Mouse (Mus musculus) mouse embryonic stem cell (cell line): ENCODE results near the gene Usp24.
"Not testable (repeated sequence)": the region's sequence is repeated elsewhere in the genome, so short reads cannot be mapped to it uniquely, and the experiment has no call there.

Experiments used
- in situ Hi-C, 2 experiments: fragments of 300-500 bp; cut with MboI; formaldehyde crosslinking; loops; 1 replicate in 1 of 2; 3 replicates in 1 of 2; pipeline ENCODE4 v1.14.3; 2019 to 2020; ENCODE audit warnings: low sequenced_read_pairs in 2 of 2, low pct_unique_long_range_greater_than_20kb in 1 of 2, mixed read lengths in 1 of 2; ENCODE audit not compliant: unreplicated experiment in 1 of 2

Usp24 gene

DNA sequence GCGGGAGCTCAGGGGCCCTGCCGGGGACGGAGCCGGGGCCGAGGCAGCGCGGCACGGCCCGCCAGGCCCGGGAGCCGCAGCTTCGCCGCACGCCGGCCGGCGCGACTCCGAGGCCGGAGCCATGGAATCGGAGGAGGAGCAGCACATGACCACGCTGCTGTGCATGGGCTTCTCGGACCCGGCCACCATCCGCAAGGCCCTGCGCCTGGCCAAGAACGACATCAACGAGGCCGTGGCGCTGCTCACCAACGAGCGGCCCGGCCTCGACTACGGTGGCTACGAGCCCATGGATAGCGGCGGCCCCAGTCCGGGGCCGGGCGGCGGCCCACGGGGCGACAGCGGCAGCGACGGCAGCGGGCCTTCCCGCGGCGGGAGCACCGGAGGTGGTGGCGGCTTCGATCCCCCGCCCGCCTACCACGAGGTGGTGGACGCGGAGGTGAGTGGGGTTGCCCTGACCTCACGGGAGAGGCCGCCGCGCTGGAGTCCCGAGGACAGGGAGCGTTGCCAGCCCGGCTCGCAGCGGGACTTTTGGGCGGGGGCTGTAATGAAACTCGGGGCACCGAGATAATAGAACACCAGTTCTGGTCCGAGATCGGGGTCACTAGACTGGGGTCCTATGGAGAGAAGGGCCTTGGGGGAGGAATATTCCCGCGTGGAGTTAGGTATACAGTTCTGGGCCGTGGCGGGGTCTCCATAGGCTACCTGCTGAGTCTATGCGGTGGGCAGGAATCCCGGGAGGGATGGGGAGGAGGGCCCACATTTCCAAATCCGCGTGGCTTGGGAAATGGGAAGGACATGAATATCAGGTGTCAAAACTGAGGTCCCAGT is 552 bp downstream of the Usp24 start:
- in situ Hi-C loops, result no loop called here

DNA sequence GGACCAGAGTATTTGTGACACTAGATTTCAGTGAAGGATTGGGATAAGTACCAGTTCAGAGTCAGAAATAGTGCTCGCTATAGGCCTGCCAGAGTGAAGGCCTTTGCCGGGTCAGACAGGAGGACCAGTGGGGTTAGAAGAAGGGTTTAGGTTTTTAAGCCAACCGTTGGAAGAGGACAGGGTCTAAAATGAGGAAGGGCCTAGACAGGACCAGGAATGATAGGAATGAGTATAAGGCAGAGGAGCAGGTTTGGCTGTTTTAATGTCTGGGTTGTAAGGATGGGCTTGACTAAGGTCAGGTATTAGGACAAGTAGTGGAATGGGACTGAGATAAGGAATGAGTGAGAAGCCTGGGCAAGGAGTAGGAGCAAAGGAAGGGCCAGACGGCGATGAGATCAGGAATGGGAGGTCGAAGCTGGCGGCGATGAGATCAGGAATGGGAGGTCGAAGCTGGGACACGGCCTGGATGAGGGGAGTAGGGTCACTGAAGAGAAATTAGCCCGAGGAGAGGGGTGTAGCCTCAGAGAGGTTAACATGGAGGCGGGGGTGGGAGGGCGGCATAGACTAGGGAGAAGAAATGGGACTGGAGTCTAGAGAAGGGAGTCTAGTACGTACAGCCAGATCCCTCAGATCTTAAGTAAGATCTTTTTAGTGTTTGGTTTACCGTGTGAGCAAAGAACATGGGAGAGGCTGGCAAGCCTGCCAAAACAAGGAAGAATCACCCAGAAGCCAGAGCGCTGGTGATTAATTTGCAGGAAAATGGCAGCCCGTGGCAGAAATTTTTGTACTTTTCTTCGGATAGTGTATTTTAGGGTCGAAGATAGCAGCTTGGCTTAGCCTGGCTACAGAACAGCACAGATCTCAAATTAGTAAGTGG is 1.4 kb downstream of the Usp24 start:
- in situ Hi-C loops, result no loop called here

DNA sequence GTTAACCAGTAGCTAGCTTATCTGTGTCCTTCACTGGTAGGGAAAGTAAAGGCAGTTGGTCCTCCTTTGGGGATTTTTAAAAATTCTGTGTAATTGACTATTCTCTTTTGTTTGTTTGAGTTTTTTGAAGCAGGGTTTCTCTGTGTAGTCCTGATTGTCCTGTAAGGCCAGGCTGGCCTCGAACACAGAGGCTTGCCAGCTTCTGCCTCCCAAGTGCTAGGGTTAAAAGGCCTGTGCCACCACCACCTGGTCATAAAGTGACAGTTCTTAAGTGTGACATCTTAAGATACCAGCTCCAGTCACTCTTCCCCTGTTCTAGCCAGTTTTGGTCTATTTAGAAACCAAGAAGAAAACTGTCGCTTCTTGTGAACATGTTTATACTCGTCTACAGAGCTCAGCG is 2.2 kb downstream of the Usp24 start:
- in situ Hi-C loops, result no loop called here

DNA sequence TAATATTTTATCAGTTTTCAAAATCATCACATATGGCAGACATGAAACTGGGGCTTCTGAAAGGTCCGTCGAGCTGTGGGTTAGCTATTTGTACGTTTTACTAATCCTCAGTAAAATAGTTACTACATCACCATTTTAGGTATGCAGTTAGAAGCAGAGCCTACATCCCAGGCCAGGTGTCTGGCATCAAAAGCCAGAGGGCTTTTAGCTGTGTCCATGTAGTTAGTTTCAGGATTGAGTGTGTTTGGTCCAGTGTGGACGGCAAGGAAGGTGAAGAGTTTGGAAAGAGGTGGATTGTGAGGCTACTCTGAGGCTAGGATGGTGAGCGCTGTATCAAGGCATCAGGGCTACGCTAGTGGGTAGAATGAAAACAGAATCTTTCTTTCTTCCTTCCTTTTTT is 3.0 kb downstream of the Usp24 start:
- in situ Hi-C loops, result no loop called here

- in situ Hi-C loops, result no loop called here
Observed at GRCm38 (mm10) chr4:106322846-106323245, 6.8 kb downstream of the Usp24 start.

DNA sequence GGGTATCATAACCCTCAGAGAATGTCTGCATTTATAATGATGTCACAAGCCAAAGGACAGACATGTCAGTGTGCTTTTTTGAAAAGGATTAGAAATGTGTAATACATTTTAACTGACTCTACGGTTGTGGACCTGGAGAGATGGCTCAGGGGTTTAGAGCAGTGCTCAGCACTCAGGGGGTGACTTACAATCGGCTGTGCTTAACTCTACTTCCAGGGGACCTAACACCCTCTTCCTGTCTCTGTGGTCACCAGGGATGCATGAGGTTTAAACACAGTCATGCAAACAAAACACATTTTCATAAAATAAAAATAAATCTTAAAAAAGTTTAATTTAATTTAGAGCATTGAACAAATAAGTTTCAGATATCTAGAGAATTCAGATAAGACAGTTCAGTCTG is 7.3 kb downstream of the Usp24 start:
- in situ Hi-C loops, result no loop called here

DNA sequence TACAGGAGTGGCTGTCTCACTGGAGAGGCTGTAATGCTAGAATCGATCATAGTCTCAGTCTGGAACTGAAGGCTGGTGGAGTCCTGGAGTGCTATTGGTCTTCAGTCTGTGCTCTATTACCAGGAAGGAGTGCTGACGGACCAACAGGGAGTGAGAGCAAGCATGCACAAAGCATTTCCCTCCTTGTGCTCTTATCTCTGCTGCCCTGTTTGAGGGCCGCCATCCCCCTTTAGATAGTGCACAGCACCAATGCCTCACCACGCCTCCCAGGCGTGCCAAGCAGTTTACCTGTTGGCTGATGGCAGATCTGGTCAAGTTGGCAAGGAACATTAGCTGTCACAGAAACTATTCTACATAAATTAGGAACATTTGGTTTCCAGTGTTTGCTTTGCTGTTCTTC is 11.4 kb downstream of the Usp24 start:
- in situ Hi-C loops, result no loop called here

DNA sequence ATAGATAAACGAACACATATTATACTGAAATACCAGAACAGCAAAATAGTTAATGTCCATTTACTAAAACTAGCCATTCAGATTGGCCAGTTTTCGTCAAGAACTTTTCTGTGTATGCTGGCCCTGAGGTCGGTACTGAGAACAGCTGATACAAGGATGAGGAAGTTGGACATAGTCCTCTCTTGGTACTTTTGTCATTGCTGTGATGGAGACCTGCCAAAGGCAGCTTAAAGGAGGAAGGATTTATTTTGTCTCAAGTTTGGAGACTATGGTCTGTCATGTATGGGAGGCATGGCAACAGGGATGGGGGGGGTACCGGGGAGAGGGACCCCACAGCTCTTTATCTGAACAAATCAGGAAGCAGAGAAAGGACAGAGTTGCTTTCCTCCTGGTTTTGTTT is 12.7 kb downstream of the Usp24 start:
- in situ Hi-C loops, result no loop called here

DNA sequence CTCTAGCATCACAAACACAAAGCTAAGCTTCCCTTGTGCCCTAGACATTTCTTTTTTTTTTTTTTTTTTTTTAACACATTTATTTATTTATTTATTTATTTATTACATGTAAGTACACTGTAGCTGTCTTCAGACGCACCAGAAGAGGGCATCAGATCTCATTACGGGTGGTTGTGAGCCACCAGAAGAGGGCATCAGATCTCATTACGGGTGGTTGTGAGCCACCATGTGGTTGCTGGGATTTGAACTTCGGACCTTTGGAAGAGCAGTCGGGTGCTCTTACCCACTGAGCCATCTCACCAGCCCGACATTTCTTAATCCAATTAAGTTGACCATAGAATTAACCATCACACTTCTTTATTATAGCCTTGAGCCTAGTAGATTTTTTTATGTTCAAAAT is 13.2 kb downstream of the Usp24 start:
- in situ Hi-C loops, result not testable (repeated sequence)

DNA sequence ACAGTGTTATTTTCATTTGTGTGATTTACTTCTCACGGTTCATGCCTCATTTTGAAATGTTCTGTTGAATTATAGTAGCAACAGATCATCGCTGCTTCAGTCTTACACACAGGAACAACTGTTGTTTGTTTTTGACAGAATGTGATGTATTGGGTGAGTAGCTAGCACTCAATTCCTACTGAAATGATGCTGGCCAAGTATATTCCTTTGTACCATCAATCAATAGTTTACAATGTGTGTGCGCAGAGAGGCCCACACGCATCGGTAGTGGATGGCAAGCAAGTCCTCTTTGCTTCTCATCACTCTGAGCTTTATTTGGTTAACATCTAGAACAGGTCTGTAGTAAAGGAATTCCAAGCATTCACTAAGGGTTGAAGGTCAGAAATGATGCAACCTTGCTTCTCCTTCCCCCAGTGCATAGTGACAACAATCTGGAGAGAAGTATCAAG is 14.4 kb downstream of the Usp24 start:
- in situ Hi-C loops, result no loop called here

DNA sequence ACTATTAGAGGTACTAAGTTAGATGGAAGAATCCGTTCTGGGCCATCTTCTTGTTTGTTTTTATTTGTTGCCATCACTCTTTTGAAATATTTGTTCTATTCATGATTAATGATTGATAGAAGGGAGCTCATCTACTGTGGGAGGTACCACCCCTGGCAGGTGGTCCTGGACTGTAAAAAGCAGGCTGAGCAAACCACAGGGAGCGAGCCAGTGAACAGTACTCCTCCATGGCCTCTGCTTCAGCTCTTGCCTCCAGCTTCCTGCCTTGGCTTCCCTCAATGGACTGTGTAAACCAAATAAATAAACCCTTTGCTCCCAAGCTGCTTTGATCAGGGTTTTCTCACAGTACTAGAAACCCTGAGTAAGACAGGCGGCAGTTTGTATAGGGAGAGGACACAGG is 17.1 kb downstream of the Usp24 start:
- in situ Hi-C loops, result no loop called here

DNA sequence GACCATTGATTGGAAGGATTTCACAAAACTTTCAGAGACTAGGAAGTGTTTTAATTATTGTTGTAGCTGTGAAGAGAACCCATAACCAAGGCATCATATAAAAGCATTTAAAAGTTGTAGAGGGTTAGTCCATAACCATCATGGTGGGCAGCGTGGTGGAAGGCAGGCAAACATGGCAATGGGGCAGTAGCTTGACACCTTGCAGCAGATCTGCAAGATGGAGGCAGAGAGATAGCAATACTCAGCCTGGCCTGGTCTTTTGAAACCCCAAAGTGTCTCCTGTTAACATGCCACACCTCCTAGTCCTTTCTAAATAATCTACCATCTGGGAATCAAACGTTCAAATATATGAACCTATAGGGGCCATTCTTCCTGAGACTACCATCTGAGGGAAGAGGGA is 17.6 kb downstream of the Usp24 start:
- in situ Hi-C loops, result no loop called here

- in situ Hi-C loops, result no loop called here
Observed at GRCm38 (mm10) chr4:106335858-106336257, 19.8 kb downstream of the Usp24 start.

- in situ Hi-C loops, result no loop called here
Observed at GRCm38 (mm10) chr4:106347664-106348063, 31.7 kb downstream of the Usp24 start.

GRCm38 (mm10) chr4:106355025-106355424 is 39.0 kb downstream of the Usp24 start:
- in situ Hi-C loops, result not testable (repeated sequence)

- in situ Hi-C loops, result no loop called here
Observed at GRCm38 (mm10) chr4:106370013-106370412, 54.0 kb downstream of the Usp24 start.

DNA sequence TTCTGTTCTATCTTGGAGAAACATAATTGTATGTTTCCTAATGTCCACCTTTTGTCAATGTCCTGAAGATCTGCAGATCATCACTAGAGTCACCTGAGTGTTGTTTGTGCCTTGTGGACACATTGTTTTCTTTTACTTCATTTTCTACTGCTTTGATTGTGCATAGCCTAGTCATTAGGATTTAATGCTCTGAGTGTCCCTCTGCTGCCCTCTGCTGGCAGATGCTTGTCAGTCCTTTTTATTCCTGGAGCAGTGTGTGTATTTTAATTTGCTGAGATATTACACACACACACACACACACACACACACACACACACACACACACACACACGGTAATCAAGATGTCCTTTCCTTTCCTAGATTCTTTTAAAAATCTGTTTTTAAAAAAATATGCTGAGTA is 59.8 kb downstream of the Usp24 start:
- in situ Hi-C loops, result no loop called here

DNA sequence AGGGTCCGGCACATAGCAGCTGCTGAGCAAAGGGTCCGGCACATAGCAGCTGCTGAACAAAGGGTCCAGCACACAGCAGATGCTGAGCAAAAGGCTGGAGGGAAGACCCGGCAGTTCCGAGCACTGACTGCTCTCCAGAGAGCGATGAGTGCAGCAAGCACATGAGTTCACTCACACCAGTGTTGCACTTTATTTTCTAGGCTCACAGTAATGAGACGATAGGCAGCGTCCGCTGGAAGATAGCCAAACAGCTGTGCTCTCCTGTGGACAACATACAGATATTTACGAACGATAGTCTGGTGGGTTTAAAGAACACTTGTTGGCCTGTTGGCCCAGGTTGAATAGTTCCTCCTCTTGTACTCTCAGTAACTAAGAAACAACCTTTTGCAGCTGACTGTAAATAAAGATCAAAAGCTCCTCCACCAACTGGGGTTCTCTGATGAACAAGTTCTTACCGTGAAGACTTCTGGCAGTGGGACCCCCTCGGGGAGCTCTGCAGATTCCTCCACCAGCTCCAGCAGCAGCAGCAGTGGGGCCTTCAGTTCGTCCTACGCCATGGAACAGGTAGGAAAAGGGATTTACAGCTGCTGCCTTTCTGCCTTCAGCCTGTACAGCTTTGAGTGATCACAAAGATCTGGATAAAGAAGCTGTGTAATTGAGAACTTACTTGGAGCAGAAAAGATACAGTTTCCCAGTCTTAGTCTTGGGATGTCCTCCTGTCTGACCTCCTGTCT is 63.0 kb downstream of the Usp24 start:
- in situ Hi-C loops, result no loop called here

- in situ Hi-C loops, result no loop called here
Observed at GRCm38 (mm10) chr4:106381131-106381530, 65.1 kb downstream of the Usp24 start.
